Mouse (Mus musculus) cerebellum, adult 11 months (tissue): ENCODE results near the gene Cdc42bpg.

Experiments used
- DNase-seq: peaks from one replicate; pipeline ENCODE4 v3.0.0; 2022

Cdc42bpg gene

GRCm38 (mm10) chr19:6352107-6352505 lies 45.9 kb downstream of the Cdc42bpg start:
- DNase-seq = no peak

DNA sequence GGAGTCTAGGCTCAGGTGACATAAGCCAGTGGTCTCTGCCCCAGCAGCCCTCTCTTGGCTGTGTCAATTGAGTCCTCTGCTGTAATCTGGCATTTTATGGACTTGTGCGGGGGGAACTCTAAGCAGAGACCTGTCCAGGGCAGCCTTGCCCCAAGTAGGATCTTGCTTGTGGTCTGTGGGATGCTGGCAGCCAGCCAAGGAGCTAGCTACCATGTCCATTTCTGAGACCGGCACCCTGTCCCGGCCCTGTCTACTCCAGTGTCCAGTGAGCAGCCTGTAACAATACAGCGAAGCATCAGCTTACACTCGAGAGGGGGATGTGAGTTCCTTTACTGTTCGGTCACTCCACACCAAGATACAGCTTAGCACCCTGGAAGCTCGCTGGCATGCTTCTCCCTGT lies 47.8 kb downstream of the Cdc42bpg start:
- DNase-seq = no peak

DNA sequence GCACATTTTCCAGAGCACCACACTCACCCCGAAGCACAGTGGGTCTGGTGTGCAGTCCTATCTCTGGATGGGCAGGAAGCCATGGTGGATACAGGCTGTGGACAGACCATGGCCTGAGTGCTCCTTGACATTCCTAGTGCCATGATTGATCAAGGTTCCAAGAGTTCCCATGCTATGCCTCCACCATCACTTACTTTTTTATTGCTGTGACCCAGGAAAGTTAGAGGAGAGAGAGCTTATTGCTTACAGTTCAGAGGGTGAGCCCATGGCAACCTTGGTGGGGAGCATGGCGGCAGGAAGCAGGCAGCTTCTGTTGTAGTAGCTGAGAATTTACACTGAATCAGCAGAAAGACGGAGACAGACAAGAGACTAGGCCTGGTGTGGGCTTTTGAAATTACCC lies 55.0 kb downstream of the Cdc42bpg start:
- no peak for DNase-seq

DNA sequence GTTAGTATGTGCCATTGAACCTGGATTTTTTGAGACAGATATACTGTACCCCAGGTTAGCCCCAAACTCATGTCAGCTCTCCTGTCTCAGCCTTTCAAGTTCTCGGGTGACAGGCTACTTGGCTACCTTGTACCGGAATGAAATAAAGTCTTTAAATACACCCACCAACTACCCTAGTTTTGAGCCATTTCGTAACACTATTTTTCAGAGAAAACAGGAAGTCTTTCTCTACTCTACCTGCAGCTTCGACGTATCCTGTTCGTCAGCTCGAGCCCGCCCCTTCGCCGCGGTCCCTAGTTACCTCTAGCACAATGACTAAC lies 56.8 kb downstream of the Cdc42bpg start:
- DNase-seq = no peak

DNA sequence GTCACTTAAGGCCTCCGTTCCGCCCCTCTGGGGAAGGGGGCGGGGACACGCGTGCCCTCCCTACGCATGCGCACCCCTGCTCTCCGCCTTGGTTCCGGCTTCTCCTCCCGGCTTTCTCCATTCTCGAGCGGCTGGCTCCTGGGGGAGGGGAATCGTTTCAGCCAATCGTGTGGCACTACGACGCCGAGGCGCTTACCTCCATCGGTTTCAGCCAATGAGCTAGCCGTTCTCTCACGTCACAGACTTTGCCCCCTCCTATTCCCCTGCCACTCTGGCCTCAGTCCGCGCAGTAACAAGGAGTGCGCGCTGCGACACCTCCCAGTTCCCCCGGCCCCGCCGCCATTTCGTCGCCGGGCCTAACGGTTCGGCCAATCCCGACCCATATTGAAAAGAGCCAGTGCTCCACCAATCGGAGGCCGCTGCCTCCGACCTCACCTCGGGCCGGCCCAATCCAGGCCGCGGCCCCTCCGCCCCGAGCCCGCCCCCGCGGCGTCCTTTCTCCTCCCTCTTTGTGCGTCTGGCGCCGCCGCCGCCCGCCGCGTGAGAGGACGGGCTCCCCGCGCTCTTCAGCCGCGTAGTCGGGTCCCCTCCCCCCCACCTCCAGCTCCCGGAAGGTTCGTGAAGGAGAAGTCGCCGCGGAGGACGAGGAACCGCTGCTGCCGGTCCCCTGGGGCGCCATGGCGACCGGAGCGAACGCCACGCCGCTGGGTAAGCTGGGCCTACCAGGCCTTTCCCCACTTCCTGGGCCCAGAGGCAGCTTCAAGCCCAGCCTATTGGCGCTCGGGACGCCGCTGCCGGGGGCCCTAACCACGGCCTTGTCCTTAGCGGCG lies 57.4 kb downstream of the Cdc42bpg start, which contains the start of gene Sf1:
Sf1 (plus strand) TSS at position 280 of the 830 bp plus-strand sequence.
- peak; percentile 100 for DNase-seq

DNA sequence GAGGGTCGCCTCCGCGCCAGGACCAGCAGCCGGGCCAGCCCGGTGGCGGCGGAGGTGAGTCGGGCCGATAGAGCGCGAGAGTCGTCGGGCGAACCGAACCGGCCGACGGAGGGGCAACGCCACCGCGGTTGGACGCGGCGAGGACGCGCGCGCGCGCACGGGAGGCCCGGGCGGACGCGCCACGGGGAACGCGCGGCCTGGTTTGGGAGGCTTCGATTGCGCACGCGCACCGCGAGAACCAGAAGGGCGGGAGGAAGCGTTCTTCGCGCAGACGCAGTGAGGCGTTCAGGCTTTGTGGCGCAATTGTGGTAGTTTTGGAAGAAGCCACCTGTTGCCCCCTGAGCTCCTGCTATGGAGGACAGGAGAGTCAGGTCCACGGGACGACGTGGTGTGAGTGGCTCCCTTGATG lies 58.1 kb downstream of the Cdc42bpg start:
- peak; percentile 94 for DNase-seq

- DNase-seq = no peak
Observed at GRCm38 (mm10) chr19:6364842-6365241, 58.6 kb downstream of the Cdc42bpg start.

DNA sequence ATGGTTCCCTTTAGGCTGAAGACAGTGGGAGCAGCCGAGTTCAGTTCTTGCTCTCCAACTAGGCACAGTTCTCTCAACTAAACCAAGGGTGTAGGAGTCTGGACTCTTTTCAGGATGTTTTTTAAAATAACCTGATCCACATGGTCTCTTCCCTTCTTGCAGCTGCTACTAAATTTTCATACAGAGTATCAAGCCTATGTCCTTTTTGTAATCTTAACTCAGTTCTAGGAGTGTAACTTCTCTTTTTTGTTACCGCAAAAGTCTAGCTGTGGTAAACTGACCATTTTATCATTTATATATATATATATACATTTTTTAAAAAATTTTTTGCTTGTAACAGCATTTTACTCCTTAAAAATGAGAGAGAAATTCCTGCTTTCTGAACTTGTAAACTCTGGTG lies 63.9 kb downstream of the Cdc42bpg start:
- DNase-seq = no peak

DNA sequence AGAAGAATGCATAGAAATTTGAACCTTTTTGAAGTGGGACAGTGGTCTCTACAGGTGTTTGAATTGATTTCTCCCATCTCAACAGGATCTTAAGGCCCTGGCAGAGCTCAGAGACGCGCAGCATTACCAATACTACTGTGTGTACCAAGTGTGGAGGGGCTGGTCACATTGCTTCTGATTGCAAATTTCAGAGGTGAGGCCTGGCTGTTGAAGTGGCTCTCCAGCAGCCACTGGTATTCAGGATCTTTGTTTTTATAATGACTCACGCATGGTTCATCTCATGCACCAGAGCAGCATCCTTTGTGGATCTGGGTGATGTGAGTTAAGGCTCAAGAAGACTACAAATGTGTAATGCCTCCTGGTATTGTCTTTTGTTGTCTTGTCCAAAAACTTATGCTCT lies 66.2 kb downstream of the Cdc42bpg start:
- DNase-seq = no peak

GRCm38 (mm10) chr19:6373539-6374400 lies 67.5 kb downstream of the Cdc42bpg start:
- DNase-seq = peak; percentile 73

DNA sequence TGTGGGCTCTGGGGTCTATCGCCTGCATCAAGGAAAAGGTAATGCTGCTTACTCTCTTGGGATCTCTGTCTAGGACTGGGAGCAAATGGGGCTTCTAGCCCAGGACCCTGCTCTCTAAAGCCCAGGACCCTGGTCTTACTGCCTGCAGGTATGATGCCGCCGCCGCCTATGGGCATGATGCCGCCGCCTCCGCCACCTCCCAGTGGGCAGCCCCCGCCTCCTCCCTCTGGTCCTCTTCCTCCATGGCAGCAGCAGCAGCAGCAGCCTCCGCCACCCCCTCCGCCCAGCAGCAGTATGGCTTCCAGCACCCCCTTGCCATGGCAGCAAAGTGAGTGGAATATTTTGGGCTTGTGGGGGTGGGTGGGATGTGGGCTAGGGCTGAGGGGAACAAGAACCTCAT lies 68.3 kb downstream of the Cdc42bpg start:
- DNase-seq = no peak
